Mouse (Mus musculus): ENCODE measurements around the gene Snx21. TPM values are rescaled to one million over a fixed set of nuclear protein-coding genes. Genes with fewer than 3 reads are reported as not detected.

Snx21 gene
- polyA plus RNA-seq, 1 experiment from 2014 or later: 44.8 TPM

GRCm38 (mm10) chr2:164773229-164773988 is 12.2 kb upstream of the Snx21 start:
- Histone ChIP-seq H3K4me3 (no peak overlapping the region), H3K9ac (no peak overlapping the region), H3K9me3 (no peaks in the 10 kb centered on the region), H3K4me1 (replicated peaks) (peaks cover 10% of the 10 kb centered on the region), H3K36me3 (no peaks in the 10 kb centered on the region), H3K27me3 (no peaks in the 10 kb centered on the region), H3K4me2 (no peak overlapping the region), H3K27ac (replicated peaks) (no peak overlapping the region)
- ATAC-seq (ENCODE audit: low FRiP score, low read depth): no peak
- 79% methylated on average over 14 of the region's 14 CpGs for WGBS

- Histone ChIP-seq H3K27me3 (no peaks in the 10 kb centered on the region), H3K4me1 (replicated peaks) (peaks cover 10% of the 10 kb centered on the region), H3K4me2 (no peak overlapping the region), H3K9ac (no peak overlapping the region), H3K4me3 (no peak overlapping the region), H3K36me3 (no peaks in the 10 kb centered on the region), H3K9me3 (no peaks in the 10 kb centered on the region), H3K27ac (replicated peaks) (no peak overlapping the region)
- ATAC-seq (ENCODE audit: low FRiP score, low read depth): no peak
- WGBS: 88% methylated on average over 5 of the region's 5 CpGs
Observed at GRCm38 (mm10) chr2:164773989-164774364, 11.6 kb upstream of the Snx21 start.

GRCm38 (mm10) chr2:164776130-164776529 is 9.5 kb upstream of the Snx21 start:
- no peaks in the 10 kb centered on the region for H3K9me3 ChIP-seq
- no peak overlapping the region for H3K9ac ChIP-seq
- WGBS: 92% methylated on average over 6 of the region's 6 CpGs
- no peak overlapping the region for H3K27ac ChIP-seq (replicated peaks)
- no peak overlapping the region for H3K4me3 ChIP-seq
- H3K27me3 ChIP-seq: no peaks in the 10 kb centered on the region
- H3K4me2 ChIP-seq: no peak overlapping the region
- H3K36me3 ChIP-seq: no peaks in the 10 kb centered on the region
- ATAC-seq (ENCODE audit: low FRiP score, low read depth): no peak
- H3K4me1 ChIP-seq (replicated peaks): no peaks in the 10 kb centered on the region

- Histone ChIP-seq H3K4me3 (no peak overlapping the region), H3K9ac (no peak overlapping the region), H3K27ac (replicated peaks) (no peak overlapping the region), H3K4me2 (no peak overlapping the region), H3K27me3 (no peaks in the 10 kb centered on the region), H3K36me3 (no peaks in the 10 kb centered on the region), H3K9me3 (no peaks in the 10 kb centered on the region), H3K4me1 (replicated peaks) (no peaks in the 10 kb centered on the region)
- ATAC-seq (ENCODE audit: low FRiP score, low read depth): no peak
- WGBS: 72% methylated on average over 17 of the region's 17 CpGs
Observed at GRCm38 (mm10) chr2:164776801-164777200, 8.8 kb upstream of the Snx21 start.

GRCm38 (mm10) chr2:164777246-164778014 is 8.2 kb upstream of the Snx21 start:
- H3K4me1 ChIP-seq (replicated peaks): no peaks in the 10 kb centered on the region
- H3K27me3 ChIP-seq: no peaks in the 10 kb centered on the region
- 82% methylated on average over 30 of the region's 30 CpGs for WGBS
- H3K9ac ChIP-seq: no peak overlapping the region
- no peak overlapping the region for H3K4me2 ChIP-seq
- no peak overlapping the region for H3K27ac ChIP-seq (replicated peaks)
- H3K4me3 ChIP-seq: no peak overlapping the region
- no peak for ATAC-seq (ENCODE audit: low FRiP score, low read depth)
- no peaks in the 10 kb centered on the region for H3K36me3 ChIP-seq
- no peaks in the 10 kb centered on the region for H3K9me3 ChIP-seq

- H3K9ac ChIP-seq: no peak overlapping the region
- no peaks in the 10 kb centered on the region for H3K9me3 ChIP-seq
- no peaks in the 10 kb centered on the region for H3K27me3 ChIP-seq
- H3K4me1 ChIP-seq (replicated peaks): no peaks in the 10 kb centered on the region
- H3K27ac ChIP-seq (replicated peaks): no peak overlapping the region
- no peaks in the 10 kb centered on the region for H3K36me3 ChIP-seq
- WGBS: 91% methylated on average over 11 of the region's 11 CpGs
- no peak overlapping the region for H3K4me3 ChIP-seq
- no peak for ATAC-seq (ENCODE audit: low FRiP score, low read depth)
- no peak overlapping the region for H3K4me2 ChIP-seq
Observed at GRCm38 (mm10) chr2:164778015-164778287, 7.7 kb upstream of the Snx21 start.

GRCm38 (mm10) chr2:164778809-164779208 is 6.8 kb upstream of the Snx21 start:
- no peaks in the 10 kb centered on the region for H3K36me3 ChIP-seq
- no peak overlapping the region for H3K4me2 ChIP-seq
- WGBS: 85% methylated on average over 7 of the region's 7 CpGs
- no peaks in the 10 kb centered on the region for H3K9me3 ChIP-seq
- no peak for ATAC-seq (ENCODE audit: low FRiP score, low read depth)
- H3K27ac ChIP-seq (replicated peaks): no peak overlapping the region
- H3K4me3 ChIP-seq: no peak overlapping the region
- no peak overlapping the region for H3K9ac ChIP-seq
- no peaks in the 10 kb centered on the region for H3K27me3 ChIP-seq
- no peaks in the 10 kb centered on the region for H3K4me1 ChIP-seq (replicated peaks)

- 69% methylated on average over 8 of the region's 8 CpGs for WGBS
- Histone ChIP-seq H3K9me3 (no peaks in the 10 kb centered on the region), H3K9ac (no peak within 1 kb of the TSS), H3K4me2 (no peak within 1 kb of the TSS), H3K4me3 (no peak within 1 kb of the TSS), H3K27me3 (no peaks in the 10 kb centered on the region), H3K36me3 (no peaks in the 10 kb centered on the region), H3K27ac (replicated peaks) (no peak within 1 kb of the TSS), H3K4me1 (replicated peaks) (peaks cover under 1% of the 10 kb centered on the region)
- ATAC-seq (ENCODE audit: low FRiP score, low read depth): no peak
Observed at GRCm38 (mm10) chr2:164779481-164780086, 6.0 kb upstream of the Snx21 start, which contains the start of gene Tnnc2. Gene Tnnc2, minus strand, starts transcription at chr2:164779967.

GRCm38 (mm10) chr2:164781876-164782275 is 3.7 kb upstream of the Snx21 start:
- Histone ChIP-seq H3K9me3 (no peaks in the 10 kb centered on the region), H3K27ac (replicated peaks) (no peak overlapping the region), H3K27me3 (no peaks in the 10 kb centered on the region), H3K4me1 (replicated peaks) (peaks cover 12% of the 10 kb centered on the region), H3K4me3 (no peak overlapping the region), H3K9ac (no peak overlapping the region), H3K4me2 (no peak overlapping the region), H3K36me3 (no peaks in the 10 kb centered on the region)
- 76% methylated on average over 4 of the region's 4 CpGs for WGBS
- no peak for ATAC-seq (ENCODE audit: low FRiP score, low read depth)

GRCm38 (mm10) chr2:164783926-164784581 is 1.6 kb upstream of the Snx21 start:
- no peak for ATAC-seq (ENCODE audit: low FRiP score, low read depth)
- Histone ChIP-seq H3K9ac (no peak overlapping the region), H3K9me3 (no peaks in the 10 kb centered on the region), H3K27me3 (no peaks in the 10 kb centered on the region), H3K36me3 (no peaks in the 10 kb centered on the region; the same call in 1 of the 2 replicates), H3K27ac (replicated peaks) (no peak overlapping the region), H3K4me3 (no peak overlapping the region), H3K4me1 (replicated peaks) (peaks cover 25% of the 10 kb centered on the region), H3K4me2 (no peak overlapping the region)
- 82% methylated on average over 7 of the region's 7 CpGs for WGBS

- H3K9ac ChIP-seq: peak overlapping the region; percentile 55
- ATAC-seq (ENCODE audit: low FRiP score, low read depth): no peak
- peaks cover 25% of the 10 kb centered on the region for H3K4me1 ChIP-seq (replicated peaks)
- H3K36me3 ChIP-seq: no peaks in the 10 kb centered on the region; the same call in 1 of the 2 replicates
- no peaks in the 10 kb centered on the region for H3K27me3 ChIP-seq
- H3K9me3 ChIP-seq: no peaks in the 10 kb centered on the region
- peak overlapping the region; percentile 59 for H3K4me3 ChIP-seq
- H3K4me2 ChIP-seq: peak overlapping the region; percentile 89
- H3K27ac ChIP-seq (replicated peaks): peak overlapping the region; percentile 78; the same call in 1 of the 2 replicates
- WGBS: 15% methylated on average over 7 of the region's 7 CpGs
Observed at GRCm38 (mm10) chr2:164784869-164785420, 678 bp upstream of the Snx21 start.

All from hindbrain, embryonic 15.5 days (tissue).